Mouse (Mus musculus): ENCODE results near the gene Arhgap32. TPM values are rescaled to one million over a fixed set of nuclear protein-coding genes. Genes with fewer than 3 reads are reported as not detected.
A peak's percentile ranks its signal among the peaks of the same experiment; 100 is the strongest.

The Arhgap32 gene
- total RNA-seq, 4 experiments from 2014 or later, result 213 to 272 (median 226) TPM

- DNase-seq (ENCODE audit: low spot score in 2 of 2), result no peak
These were observed 134.6 kb downstream of the Arhgap32 start for GRCm38 (mm10) chr9:32250486-32250885.

GRCm38 (mm10) chr9:32253721-32254120 lies 137.8 kb downstream of the Arhgap32 start:
- no peak for DNase-seq (ENCODE audit: low spot score in 2 of 2)

GRCm38 (mm10) chr9:32257365-32257764 lies 141.4 kb downstream of the Arhgap32 start:
- DNase-seq (ENCODE audit: low spot score in 2 of 2), result no peak

GRCm38 (mm10) chr9:32257882-32258281 lies 141.9 kb downstream of the Arhgap32 start:
- no peak for DNase-seq (ENCODE audit: low spot score in 2 of 2)

GRCm38 (mm10) chr9:32271896-32272444 lies 156.0 kb downstream of the Arhgap32 start:
- DNase-seq (ENCODE audit: low spot score in 2 of 2), result peak; percentile 38 to 76

GRCm38 (mm10) chr9:32278052-32278451 lies 162.1 kb downstream of the Arhgap32 start:
- no peak for DNase-seq (ENCODE audit: low spot score in 2 of 2)

GRCm38 (mm10) chr9:32279789-32280188 lies 163.9 kb downstream of the Arhgap32 start:
- no peak for DNase-seq (ENCODE audit: low spot score in 2 of 2)

GRCm38 (mm10) chr9:32280456-32280855 lies 164.5 kb downstream of the Arhgap32 start:
- DNase-seq (ENCODE audit: low spot score in 2 of 2), result no peak

GRCm38 (mm10) chr9:32283591-32283990 lies 167.7 kb downstream of the Arhgap32 start:
- no peak for DNase-seq (ENCODE audit: low spot score in 2 of 2)

GRCm38 (mm10) chr9:32291618-32292017 lies 175.7 kb downstream of the Arhgap32 start:
- DNase-seq (ENCODE audit: low spot score in 2 of 2), result no peak

GRCm38 (mm10) chr9:32292686-32293085 lies 176.8 kb downstream of the Arhgap32 start:
- no peak for DNase-seq (ENCODE audit: low spot score in 2 of 2)

GRCm38 (mm10) chr9:32295061-32295800 lies 179.3 kb downstream of the Arhgap32 start:
- no peak for DNase-seq (ENCODE audit: low spot score in 2 of 2)

GRCm38 (mm10) chr9:32302501-32303150 lies 186.7 kb downstream of the Arhgap32 start:
- DNase-seq (ENCODE audit: low spot score in 2 of 2), result no peak

GRCm38 (mm10) chr9:32311786-32312185 lies 195.8 kb downstream of the Arhgap32 start:
- no peak for DNase-seq (ENCODE audit: low spot score in 2 of 2)

GRCm38 (mm10) chr9:32312208-32312607 lies 196.3 kb downstream of the Arhgap32 start:
- DNase-seq (ENCODE audit: low spot score in 2 of 2), result no peak

GRCm38 (mm10) chr9:32314071-32314470 lies 198.1 kb downstream of the Arhgap32 start:
- DNase-seq (ENCODE audit: low spot score in 2 of 2), result no peak

GRCm38 (mm10) chr9:32315999-32316398 lies 200.1 kb downstream of the Arhgap32 start:
- DNase-seq (ENCODE audit: low spot score in 2 of 2), result no peak

Small RNA genes within 50 kb of the gene (microRNA-seq; reads per million reads assigned to microRNA genes)
- gene Gm44453, result 0 reads per million in 2 experiments

Other genes with a start within 250 kb of the Arhgap32 start
- 1 to 10 TPM in 3 of 4 experiments, under 1 TPM in 1; 0.47 to 1.8 (median 1.1) TPM for gene Barx2, start 202.7 kb upstream of the Arhgap32 start, total RNA-seq (2022)
- under 1 TPM; 0.27 to 0.43 (median 0.40) TPM for gene Kcnj5, start 228.2 kb downstream of the Arhgap32 start, total RNA-seq (2022)